Mouse (Mus musculus) forebrain, embryonic 11.5 days (tissue): Measurements from ENCODE around the gene Snapc4. TPM values are rescaled to one million over a fixed set of nuclear protein-coding genes. Genes with fewer than 3 reads are reported as not detected.
A peak's percentile ranks its signal among the peaks of the same experiment; 100 is the strongest.

Source experiments
- ATAC-seq: fragments of 200-750 bp; cut with Nextera tagmentation; replicated peaks from 2 replicates; pipeline ENCODE4 v1.8.0; 2017; ENCODE audit warnings: moderate TSS enrichment; ENCODE audit not compliant: low FRiP score
- DNase-seq: peaks from one replicate; pipeline ENCODE4 v3.0.0-alpha.2; 2017; ENCODE audit warnings: low spot score
- H3K27ac ChIP-seq: fragments of 300-500 bp; sonication (generic); 2 replicates; pipeline ENCODE4 v1.5.1; 2014; ENCODE audit warnings: low read depth, low read length
- H3K27me3 ChIP-seq: fragments of 300-500 bp; sonication (generic); 2 replicates; pipeline ENCODE4 v1.6.1; 2014; ENCODE audit warnings: mild to moderate bottlenecking, low read length, mixed read lengths; ENCODE audit not compliant: control insufficient read depth, insufficient read depth
- H3K36me3 ChIP-seq: fragments of 300-500 bp; sonication (generic); 2 replicates; pipeline ENCODE4 v1.6.1; 2014; ENCODE audit warnings: mild to moderate bottlenecking, low read length, moderate library complexity, mixed read lengths; ENCODE audit not compliant: control insufficient read depth, insufficient read depth
- H3K4me1 ChIP-seq: fragments of 300-500 bp; sonication (generic); replicated peaks from 2 replicates; pipeline ENCODE4 v1.6.1; 2014; ENCODE audit warnings: low read length, mixed read lengths; ENCODE audit not compliant: control insufficient read depth, insufficient read depth
- H3K4me2 ChIP-seq: fragments of 300-500 bp; sonication (generic); 2 replicates; pipeline ENCODE4 v1.6.1; 2014; ENCODE audit warnings: low read depth, mild to moderate bottlenecking, low read length, moderate library complexity, mixed read lengths; ENCODE audit not compliant: severe bottlenecking
- H3K4me3 ChIP-seq: fragments of 300-500 bp; sonication (generic); 2 replicates; pipeline ENCODE4 v1.5.1; 2014; ENCODE audit warnings: low read depth, low read length
- H3K9ac ChIP-seq: fragments of 300-500 bp; sonication (generic); 2 replicates; pipeline ENCODE4 v1.6.1; 2014; ENCODE audit warnings: low read length
- H3K9me3 ChIP-seq: fragments of 300-500 bp; sonication (generic); 2 replicates; pipeline ENCODE4 v1.6.1; 2016; ENCODE audit warnings: low read length, mixed read lengths; ENCODE audit not compliant: control insufficient read depth
- WGBS: fragments of 180-500 bp; shearing (Covaris S2); extraction: QIAGEN DNeasy Blood & Tissue Kit; methylation state at CpG from one replicate; pipeline ENCODE4 v1.1.7; 2014; 5-methylcytosine and 5-hydroxymethylcytosine counted together
- polyA plus RNA-seq: library from polyadenylated mRNA; unstranded; fragments of >200 nt; fragmentation: Nextera tagmentation; extraction: Ambion mirVana; gene quantifications from 2 replicates; pipeline ENCODE4 v1.2.1, GENCODE M21; 2014

Gene Snapc4
- polyA plus RNA-seq, 1 experiment from 2014 or later: 40.6 TPM

DNA sequence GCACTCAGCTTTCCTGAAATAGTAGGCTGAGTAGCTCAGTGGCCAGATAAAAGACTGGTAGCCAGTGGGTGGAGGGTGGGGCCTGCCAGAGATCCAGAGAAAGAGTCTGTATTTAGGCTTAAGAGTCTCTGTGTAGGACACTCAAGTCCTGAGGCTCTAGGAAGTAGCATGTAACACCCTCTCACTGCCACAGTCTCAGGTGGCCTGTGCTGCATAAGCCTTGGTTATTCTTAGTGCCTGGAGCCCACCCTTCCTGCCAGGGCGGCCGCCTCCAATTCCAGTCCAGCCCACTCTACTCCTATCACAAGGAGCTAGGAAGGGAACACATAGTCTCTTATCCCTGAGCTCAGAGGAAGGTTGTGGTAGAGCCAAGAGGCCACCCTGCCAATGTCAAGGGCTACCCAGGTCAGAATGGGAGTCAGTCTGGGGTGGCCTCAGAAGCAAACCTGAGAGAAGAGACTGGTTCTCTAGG, 38.9 kb downstream of the Snapc4 start:
- Histone ChIP-seq H3K9me3 (no peaks in the 10 kb centered on the region), H3K4me1 (no peaks in the 10 kb centered on the region), H3K27ac (no peak overlapping the region), H3K36me3 (peaks cover 3% of the 10 kb centered on the region; the same call in 1 of the 2 replicates), H3K27me3 (no peaks in the 10 kb centered on the region), H3K9ac (no peak overlapping the region), H3K4me3 (no peak overlapping the region), H3K4me2 (no peak overlapping the region)
- WGBS: 85% methylated on average over 2 of the region's 2 CpGs
- ATAC-seq: no peak
- no peak for DNase-seq

DNA sequence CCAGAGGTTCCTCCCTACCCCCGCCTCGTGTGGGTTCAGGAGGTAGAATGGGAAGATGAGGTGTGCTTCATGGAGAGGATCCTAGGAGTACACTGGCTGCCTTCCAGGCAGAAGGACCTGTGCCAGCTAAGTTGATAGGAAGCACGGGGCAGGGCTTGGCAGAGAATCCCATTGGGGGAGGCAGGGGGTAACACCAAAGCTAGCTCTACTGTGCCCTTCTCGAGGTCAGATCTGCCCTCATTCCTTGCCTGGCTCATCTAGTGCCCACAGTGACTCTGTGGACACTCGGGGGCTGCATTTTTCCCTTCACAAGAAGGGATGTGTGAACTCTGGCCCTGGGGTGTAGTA, 41.3 kb downstream of the Snapc4 start:
- peaks cover 3% of the 10 kb centered on the region; the same call in 1 of the 2 replicates for H3K36me3 ChIP-seq
- no peak overlapping the region for H3K27ac ChIP-seq
- ATAC-seq (no peak), DNase-seq (no peak)
- no peak overlapping the region for H3K4me3 ChIP-seq
- no peaks in the 10 kb centered on the region for H3K9me3 ChIP-seq
- H3K27me3 ChIP-seq: no peaks in the 10 kb centered on the region
- H3K4me1 ChIP-seq: no peaks in the 10 kb centered on the region
- no peak overlapping the region for H3K4me2 ChIP-seq
- 91% methylated on average over 5 of the region's 5 CpGs for WGBS
- H3K9ac ChIP-seq: no peak overlapping the region

DNA sequence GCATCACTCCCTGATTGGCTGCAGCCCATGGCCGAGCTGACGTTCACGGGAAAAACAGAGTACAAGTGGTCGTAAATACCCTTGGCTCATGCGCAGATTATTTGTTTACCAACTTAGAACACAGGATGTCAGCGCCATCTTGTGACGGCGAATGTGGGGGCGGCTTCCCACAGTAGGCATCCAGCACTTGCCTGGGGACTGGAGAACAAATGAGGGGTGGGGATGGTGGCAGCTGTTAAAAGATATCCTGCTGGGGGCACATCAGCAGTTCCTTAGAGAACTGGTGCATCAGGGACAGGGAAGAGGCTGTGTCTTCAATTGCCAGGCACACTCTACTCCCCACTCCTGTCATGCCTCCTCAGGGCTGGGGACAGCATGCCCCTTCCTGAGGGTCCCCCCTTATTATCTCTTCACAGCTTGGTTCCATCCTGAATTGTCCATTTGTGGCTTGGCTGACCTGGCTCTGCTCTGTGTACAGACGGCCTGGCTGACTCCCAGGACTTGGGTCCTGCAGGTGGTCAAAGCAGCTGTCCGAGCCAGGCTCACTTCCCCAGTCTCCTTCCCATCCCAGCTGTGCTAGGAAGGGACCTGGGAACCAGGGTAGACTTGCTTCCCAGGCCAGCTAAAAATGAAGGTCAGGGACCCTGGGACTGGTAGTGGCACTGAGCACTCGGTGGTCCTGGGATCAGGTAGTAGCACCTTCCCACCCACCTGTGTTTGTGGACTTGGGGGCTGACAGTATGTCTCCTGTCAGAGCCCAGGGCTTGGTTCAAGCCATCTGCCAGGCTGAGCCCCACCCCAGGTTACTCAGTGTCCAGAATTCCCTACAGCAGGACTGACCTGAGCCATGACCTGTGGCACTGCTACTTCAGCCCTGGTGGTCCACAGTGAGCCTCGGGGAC, 41.9 kb downstream of the Snapc4 start:
- Histone ChIP-seq H3K9ac (no peak overlapping the region), H3K4me1 (no peaks in the 10 kb centered on the region), H3K9me3 (no peaks in the 10 kb centered on the region), H3K27me3 (no peaks in the 10 kb centered on the region), H3K36me3 (peaks cover 3% of the 10 kb centered on the region; the same call in 1 of the 2 replicates), H3K4me2 (no peak overlapping the region), H3K4me3 (no peak overlapping the region), H3K27ac (no peak overlapping the region)
- ATAC-seq: no peak
- 91% methylated on average over 8 of the region's 13 CpGs for WGBS
- no peak for DNase-seq

DNA sequence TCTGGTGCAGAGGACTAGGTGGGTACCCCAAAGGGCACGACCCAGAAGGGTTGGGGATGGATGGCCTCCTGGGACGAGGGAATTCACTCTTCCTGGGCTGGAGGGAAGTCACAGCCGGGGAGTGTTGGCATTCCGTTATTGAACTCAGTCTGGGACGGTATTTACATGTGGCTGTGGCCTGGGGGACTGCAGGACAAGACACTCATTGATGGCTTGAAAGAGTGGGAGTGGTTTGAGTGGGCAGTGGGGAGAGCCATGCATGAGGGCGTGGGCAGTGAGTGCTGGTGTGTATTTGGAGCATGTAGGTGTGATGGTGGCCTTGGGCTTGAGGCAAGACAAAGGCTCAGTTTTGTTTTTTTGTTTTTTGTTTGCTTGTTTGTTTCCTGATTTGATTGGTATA, 49.8 kb downstream of the Snapc4 start:
- Histone ChIP-seq H3K9ac (no peak overlapping the region), H3K9me3 (no peaks in the 10 kb centered on the region), H3K4me1 (no peaks in the 10 kb centered on the region), H3K4me2 (no peak overlapping the region), H3K36me3 (peaks cover 19% of the 10 kb centered on the region), H3K27me3 (no peaks in the 10 kb centered on the region), H3K27ac (no peak overlapping the region), H3K4me3 (no peak overlapping the region)
- DNase-seq: no peak
- ATAC-seq: no peak
- WGBS: 78% methylated on average over 6 of the region's 6 CpGs

DNA sequence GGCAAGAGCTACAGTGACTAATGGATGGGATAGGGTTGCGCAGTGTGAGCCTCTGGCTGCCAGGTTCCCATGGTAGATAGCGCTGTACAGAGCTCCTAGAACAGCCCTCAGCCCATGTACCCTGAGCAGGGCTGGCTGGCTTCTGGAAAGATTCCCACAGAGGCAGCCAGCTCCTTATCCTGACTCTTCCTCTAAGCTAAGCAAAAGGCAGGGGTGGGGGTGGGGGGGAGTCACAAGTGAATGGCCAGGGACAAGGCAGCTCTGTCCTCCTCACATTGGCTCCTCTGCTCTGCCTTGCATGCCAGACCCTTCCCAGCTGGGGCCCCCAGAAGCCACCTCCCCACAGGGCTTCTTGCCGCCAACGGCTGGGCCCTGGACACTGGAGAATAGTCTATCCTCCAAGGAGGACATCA, 50.4 kb downstream of the Snapc4 start:
- Histone ChIP-seq H3K4me3 (no peak overlapping the region), H3K9ac (no peak overlapping the region), H3K9me3 (no peaks in the 10 kb centered on the region), H3K4me1 (no peaks in the 10 kb centered on the region), H3K27me3 (no peaks in the 10 kb centered on the region), H3K4me2 (no peak overlapping the region), H3K27ac (no peak overlapping the region), H3K36me3 (peaks cover 19% of the 10 kb centered on the region)
- no peak for ATAC-seq
- WGBS: 91% methylated on average over 4 of the region's 4 CpGs
- DNase-seq: no peak

DNA sequence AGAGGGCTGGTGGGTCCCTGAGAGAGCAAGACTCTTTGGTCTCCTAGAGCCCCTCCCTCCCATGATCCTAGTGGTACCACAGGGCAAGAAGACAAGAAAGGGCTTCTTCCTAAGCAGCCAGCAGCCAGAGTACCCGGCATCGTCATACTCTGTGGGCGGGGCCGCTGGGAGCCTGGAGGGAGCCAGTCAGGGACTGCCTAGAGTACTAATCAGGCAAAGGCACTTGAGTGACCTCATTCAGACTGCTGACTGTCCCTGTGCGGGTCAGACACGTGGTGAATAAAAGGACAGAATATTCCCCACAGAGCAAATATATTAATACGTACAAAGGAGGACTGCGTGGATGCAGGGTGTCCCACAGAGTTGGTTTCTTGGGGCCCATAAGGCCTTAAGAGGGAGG, 51.1 kb downstream of the Snapc4 start:
- WGBS: 67% methylated on average over 8 of the region's 8 CpGs
- H3K4me2 ChIP-seq: no peak overlapping the region
- DNase-seq (no peak), ATAC-seq (0 out of 2 replicates have a peak, but pooled peaks have one; percentile 39)
- no peak overlapping the region for H3K27ac ChIP-seq
- H3K27me3 ChIP-seq: no peaks in the 10 kb centered on the region
- no peaks in the 10 kb centered on the region for H3K9me3 ChIP-seq
- no peaks in the 10 kb centered on the region for H3K4me1 ChIP-seq
- no peak overlapping the region for H3K4me3 ChIP-seq
- H3K36me3 ChIP-seq: peaks cover 19% of the 10 kb centered on the region
- H3K9ac ChIP-seq: no peak overlapping the region

DNA sequence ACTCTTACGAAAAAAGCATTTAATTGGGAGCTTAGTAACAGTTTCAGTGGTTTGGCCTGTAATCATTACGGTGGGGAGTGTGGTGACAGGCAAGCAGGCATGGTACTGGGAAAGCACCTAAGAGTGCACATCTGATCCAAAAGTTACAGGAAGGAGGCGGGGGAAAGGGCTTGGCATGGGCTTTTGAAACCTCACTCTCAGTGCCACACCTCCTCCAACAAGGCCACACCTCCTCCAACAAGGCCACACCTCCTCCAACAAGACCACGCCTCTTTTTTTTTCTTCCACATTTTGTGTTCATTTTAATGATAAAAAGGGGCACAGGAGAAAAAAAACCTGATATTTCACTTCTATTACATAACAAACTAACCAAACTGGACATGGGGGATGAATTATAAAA, 52.6 kb downstream of the Snapc4 start:
- no peak overlapping the region for H3K4me3 ChIP-seq
- no peak overlapping the region for H3K9ac ChIP-seq
- no peak overlapping the region for H3K27ac ChIP-seq
- no peak for DNase-seq
- no peak for ATAC-seq
- H3K9me3 ChIP-seq: no peaks in the 10 kb centered on the region
- H3K27me3 ChIP-seq: no peaks in the 10 kb centered on the region
- peaks cover 32% of the 10 kb centered on the region for H3K36me3 ChIP-seq
- no peaks in the 10 kb centered on the region for H3K4me1 ChIP-seq
- H3K4me2 ChIP-seq: no peak overlapping the region
- 90% methylated on average over 4 of the region's 4 CpGs for WGBS

DNA sequence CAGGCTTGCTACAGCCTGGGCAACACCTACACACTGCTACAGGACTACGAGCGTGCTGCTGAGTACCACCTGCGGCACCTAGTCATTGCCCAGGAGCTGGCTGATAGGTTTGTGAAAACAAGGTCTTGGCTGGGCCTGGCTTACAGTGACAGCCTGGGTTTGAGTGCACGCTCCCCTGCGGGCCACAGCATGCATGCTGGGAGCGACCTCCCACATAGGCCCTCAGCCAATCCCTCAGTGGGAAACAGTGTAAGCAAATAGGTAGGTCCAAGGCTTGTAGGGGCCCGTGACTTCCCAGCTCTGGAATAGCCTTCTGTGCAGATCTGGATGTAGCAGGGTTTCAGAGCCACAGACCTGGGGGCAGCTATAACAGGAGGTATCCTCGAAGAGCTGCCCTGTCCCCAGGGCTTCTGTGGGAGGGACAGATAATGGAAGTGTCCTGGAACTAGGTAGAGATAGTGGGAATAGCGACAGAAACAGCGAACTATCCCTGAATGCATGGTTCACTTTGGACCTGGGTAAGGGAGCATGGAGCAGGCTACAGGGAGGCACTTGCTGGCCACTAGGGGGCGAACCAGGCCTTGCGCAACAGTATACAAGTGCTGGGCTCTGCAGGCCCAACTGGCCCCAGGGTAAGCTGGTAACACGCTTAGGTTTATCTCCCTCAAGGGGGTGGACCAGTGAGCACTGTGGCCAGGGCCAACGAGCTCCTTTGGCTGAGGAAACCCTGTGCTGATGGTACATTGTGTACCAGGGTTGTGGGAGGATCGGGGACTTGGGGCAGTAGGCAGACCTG, 54.9 kb downstream of the Snapc4 start:
- Histone ChIP-seq H3K9me3 (no peaks in the 10 kb centered on the region), H3K36me3 (peaks cover 27% of the 10 kb centered on the region), H3K27me3 (no peaks in the 10 kb centered on the region), H3K4me1 (no peaks in the 10 kb centered on the region), H3K27ac (no peak overlapping the region), H3K9ac (no peak overlapping the region), H3K4me3 (no peak overlapping the region), H3K4me2 (no peak overlapping the region)
- DNase-seq (peak; percentile 82), ATAC-seq (peak; percentile 62; the same call in 1 of the 2 replicates)
- WGBS: 70% methylated on average over 15 of the region's 15 CpGs
